Mouse (Mus musculus): ENCODE measurements around the gene Cdk5rap3.

The Cdk5rap3 gene

GRCm38 (mm10) chr11:96916044-96916884 lies at the start of gene Cdk5rap3:
TSS of gene Cdk5rap3 (minus strand) at chr11:96916496.
- peak; percentile 100 for DNase-seq (ENCODE audit: low read depth, low spot score)

DNA sequence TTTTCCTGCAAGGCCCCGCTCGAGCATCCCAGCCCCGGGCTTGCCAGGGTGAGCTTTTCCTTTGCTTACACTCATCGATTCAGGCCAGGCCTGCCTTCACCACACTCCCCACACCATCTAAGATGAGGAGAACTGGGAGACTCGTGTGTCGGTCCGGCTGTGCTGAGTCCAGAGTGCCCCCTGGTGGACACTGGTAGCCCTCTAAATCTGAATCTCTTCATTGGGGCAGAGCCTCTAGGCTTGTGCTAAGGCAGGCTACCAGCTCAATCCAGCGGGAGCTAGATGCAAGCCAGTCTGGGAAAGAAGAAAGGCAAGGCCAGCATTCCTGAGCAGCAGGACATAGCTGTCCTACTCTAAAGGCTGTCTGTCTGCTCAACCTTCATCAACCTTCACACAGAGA lies 47.3 kb upstream of the Cdk5rap3 start:
- peak; percentile 98 for DNase-seq (ENCODE audit: low read depth, low spot score)

- DNase-seq (ENCODE audit: low read depth, low spot score), result no peak
Measured at GRCm38 (mm10) chr11:96957061-96957805, 40.9 kb upstream of the Cdk5rap3 start.

DNA sequence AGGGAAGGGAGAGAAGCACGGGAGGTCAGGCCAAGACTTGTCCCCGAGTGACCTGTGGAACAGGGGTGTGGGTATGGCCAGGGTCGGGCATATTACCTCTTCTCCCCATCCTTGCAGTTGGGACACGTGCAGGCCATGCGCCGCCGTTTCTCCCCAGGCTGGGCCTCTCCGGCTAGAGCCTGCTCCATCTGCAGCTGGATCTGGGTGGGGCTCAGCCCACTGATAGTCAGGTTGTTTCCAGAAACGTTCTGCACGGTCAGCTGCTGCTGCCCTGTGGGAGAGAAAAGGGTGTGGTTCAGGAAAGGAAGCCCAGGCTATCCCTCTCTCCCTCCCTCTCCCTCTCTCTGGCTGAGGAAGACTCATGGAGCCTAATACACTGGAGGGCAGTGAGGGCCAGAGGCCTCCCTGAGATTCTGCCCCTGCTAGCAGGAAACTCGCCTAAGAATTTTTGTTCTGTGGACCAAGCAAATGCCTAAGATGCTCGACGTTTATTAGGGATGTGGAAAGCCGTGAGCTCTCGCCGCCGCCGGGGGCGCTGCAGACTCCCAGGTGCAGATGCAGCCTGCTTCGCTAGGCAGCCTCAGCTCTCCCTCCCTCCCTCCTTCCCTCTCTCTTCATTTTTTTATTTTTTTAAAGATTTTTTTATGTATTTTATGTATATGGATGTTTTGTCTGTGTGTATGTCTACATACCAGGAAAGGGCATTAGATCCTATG lies 39.9 kb upstream of the Cdk5rap3 start:
- DNase-seq (ENCODE audit: low read depth, low spot score), result peak; percentile 87

GRCm38 (mm10) chr11:96955094-96955493 lies 38.8 kb upstream of the Cdk5rap3 start:
- no peak for DNase-seq (ENCODE audit: low read depth, low spot score)

- DNase-seq (ENCODE audit: low read depth, low spot score), result no peak
Measured at GRCm38 (mm10) chr11:96952896-96953295, 36.6 kb upstream of the Cdk5rap3 start.

- DNase-seq (ENCODE audit: low read depth, low spot score), result no peak
Measured at GRCm38 (mm10) chr11:96952426-96952825, 36.1 kb upstream of the Cdk5rap3 start.

DNA sequence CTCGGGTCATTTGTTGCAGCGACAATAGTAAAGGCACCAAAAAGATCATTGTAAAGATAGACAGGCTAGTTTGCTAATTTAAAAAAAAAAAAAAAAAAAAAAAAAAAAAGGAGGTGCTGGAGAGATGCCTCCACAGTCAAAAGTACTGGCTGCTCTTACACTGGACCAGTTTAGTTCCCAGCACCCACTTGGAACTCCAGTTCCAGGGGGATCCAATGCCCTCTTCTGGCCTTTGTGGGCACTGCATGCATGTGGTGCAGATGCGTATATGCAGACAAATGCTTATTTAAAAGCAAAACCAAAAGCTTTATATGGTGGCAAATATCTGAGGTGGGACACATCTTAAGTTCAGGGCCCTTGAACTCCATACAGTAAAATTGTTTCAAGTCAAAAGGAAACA lies 34.5 kb upstream of the Cdk5rap3 start:
- peak; percentile 76 for DNase-seq (ENCODE audit: low read depth, low spot score)

- DNase-seq (ENCODE audit: low read depth, low spot score), result no peak
Measured at GRCm38 (mm10) chr11:96947849-96948248, 31.6 kb upstream of the Cdk5rap3 start.

GRCm38 (mm10) chr11:96946498-96946897 lies 30.2 kb upstream of the Cdk5rap3 start:
- DNase-seq (ENCODE audit: low read depth, low spot score), result no peak

DNA sequence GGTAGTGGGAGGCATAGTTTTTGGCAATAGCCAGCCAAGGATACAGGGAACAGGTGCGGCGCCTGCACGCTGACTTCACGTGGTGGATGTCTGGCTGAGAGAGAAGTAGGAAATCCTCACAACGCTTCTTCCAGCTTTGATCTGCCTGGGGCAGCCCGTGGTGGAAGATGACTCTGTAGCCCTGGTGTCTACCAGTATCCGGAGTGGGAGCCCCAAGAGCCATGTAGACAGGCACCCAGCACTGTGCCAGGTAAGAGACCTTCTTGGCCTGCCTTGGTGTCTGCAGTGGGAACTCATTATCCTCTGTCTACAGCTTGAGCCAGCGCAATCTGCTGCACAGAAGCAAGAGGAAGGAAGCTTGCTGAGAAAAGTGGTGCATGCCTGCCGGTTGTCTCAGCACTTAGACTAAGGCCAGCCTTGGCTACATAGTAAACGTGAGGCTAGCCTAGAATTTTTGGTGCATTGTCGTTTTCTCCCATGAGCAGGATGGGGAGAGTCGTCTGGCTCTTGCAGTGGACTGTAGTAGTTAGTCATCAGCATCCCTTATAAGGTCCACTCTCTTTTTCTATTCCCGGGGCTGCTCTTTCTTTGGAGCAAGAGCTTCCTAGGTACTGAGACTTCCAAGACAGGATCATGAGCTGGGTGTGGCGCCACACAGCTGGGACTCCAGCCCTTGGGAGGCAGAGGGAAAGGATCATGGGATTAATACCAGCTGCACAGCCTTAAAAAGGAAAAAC lies 28.7 kb upstream of the Cdk5rap3 start:
- no peak for DNase-seq (ENCODE audit: low read depth, low spot score)

DNA sequence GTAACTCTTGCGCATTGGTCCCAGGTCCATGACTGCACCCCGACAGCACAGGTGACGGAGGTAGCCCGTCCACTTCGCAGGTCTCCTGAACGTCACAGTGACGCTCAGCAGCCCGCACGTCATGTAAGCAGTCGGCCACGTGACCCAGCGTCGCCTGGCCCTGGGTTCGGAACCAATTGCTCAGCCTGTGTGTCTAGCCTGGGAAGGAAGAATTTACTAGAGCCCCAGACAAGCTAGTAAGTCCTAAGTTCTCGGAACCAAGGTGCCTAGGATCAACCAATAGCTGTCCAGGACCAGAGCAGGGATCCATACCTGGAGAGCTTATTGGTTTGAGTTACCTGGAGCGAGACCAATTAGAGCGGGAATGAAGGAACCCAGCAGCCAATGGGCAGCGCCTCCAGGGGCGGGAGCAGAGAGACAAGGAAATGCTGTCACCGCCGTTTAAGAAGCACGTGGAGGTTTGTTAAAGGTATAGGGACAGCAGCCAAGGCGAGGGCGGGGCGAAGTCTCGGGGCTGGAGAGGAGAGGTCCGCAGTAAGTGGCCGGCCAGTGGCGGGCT lies 27.5 kb upstream of the Cdk5rap3 start, which contains the start of gene Pnpo:
Gene Pnpo, minus strand, starts transcription at position 241 of the 559 bp plus-strand sequence.
- peak; percentile 98 for DNase-seq (ENCODE audit: low read depth, low spot score)

GRCm38 (mm10) chr11:96941989-96942590 lies 25.8 kb upstream of the Cdk5rap3 start:
- no peak for DNase-seq (ENCODE audit: low read depth, low spot score)

GRCm38 (mm10) chr11:96940578-96941465 lies 24.5 kb upstream of the Cdk5rap3 start:
- no peak for DNase-seq (ENCODE audit: low read depth, low spot score)

DNA sequence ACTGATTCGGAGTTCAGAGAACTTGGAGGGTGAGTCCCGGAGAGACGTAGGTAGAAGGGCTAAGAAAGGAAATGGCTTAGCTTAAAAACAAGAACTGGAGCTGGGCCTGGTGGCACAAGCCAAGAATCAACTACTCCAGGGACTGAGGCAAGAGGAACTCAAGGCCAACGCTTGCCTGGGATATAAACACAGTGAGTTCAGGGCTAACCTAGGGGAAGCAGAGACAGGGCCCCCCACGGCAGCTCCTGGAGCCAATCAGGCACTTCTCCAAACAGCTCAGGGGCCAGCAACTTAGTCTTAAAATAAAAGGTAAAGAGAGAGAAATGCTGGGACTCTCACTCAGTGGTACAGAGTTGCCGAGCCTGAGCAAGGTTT lies 22.1 kb upstream of the Cdk5rap3 start:
- no peak for DNase-seq (ENCODE audit: low read depth, low spot score)

DNA sequence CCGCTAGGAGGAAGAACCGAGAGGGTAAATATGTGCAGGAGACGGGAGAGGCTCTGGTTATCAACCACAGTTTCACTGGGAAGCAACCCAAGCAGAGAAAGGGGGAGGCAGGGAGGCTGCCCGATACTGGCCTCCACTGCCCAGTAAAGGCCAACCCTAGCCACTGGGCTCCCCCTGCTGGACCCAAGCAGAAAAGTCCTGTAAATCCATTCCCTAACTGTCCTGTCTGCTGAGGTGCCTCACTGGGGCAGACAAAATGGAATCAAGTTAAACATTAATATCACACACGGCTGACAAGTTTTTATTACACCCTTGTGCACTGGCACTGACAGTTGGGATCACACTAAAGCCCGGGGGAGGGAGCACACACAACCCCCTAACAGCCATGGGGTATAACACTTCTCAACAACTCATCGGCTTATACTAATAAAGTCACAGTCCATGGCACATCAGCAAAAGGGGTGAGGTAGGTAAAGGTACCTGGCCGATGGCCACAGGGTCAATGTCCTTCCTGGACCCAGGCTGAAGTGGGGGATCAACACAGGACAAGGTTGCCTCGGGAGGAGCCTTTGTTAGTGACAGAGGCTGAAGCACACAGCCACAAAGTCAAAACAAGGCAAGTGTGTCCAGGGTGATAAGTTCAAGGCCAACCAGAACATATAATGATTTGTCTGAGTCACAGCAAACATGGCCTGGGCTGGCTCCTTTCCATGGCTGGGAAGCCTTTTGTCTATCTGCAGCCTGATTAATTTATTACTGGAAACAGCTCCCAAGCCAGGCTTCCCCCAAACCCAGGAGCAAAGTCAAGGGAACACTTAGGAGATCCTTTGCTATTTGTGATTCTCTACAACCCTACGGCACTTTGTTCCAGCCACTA lies 21.5 kb upstream of the Cdk5rap3 start:
- DNase-seq (ENCODE audit: low read depth, low spot score), result no peak

DNA sequence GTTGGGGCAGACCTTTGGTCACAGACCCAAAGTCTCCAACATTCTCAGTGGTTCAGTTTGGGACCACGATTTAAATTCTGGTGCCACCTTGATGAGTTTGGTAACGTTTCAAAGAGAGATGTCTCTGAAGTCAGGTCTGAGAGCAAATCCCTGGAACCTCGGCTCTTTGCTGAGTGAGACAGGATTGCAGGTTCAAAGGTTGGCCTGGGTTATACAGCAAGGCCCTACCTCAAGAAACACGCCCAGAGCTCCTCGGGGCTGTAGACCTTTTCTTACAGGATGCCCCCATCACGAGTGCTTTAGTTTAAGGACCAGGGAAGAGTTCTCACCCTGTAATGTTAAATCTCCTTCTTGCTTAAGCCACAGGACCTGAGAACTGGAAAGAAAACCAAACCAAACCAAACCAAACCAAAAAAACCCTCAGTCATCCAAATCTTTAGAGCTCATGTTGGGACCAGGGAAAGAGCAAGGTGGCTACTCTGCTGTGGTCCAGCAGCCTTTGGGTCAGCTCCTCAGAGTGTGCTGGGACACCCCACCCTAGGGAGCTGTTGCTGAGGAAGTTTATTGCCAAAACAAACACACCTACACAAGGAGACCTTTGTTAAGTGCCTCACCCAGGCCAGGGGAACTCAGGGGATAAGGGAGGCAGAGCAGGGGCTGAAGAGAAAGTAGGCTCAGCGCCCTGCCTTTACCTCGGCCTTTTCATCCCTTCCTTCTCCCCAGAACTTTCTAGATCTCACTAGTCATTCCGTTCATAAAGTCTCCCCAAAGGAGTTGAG lies 19.8 kb upstream of the Cdk5rap3 start:
- DNase-seq (ENCODE audit: low read depth, low spot score), result no peak

DNA sequence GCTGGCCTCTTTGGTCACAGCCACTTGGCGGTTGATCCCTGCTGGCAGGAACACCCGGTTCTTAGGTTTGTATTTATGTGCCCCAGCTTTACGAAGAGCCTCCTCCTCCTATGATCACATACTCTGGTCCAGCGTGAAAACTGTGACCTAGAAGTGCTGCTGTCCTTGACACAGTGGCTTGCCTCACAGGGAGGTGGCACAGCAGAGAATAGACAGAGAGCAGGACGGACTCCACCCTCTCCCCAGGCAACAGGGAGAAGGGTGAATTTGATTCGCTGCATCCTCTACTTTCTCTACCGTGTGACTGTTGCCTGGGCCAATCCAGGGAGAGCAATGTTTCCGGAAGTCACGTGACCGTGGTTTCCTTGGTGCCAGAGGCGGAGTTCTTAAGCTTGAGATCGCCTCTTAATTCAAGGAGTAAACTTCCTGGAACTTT lies 18.6 kb upstream of the Cdk5rap3 start:
- peak; percentile 99 for DNase-seq (ENCODE audit: low read depth, low spot score)
